Mouse (Mus musculus) erythroblast, embryonic 14.5 days (primary cell): ENCODE data around the gene Capn5.

Experiments
- GATA1 ChIP-seq: IDR thresholded peaks from 2 replicates; pipeline ENCODE4 v1.6.1; 2012; ENCODE audit warnings: low read length, inconsistent platforms, mixed read lengths
- TAL1 ChIP-seq: IDR thresholded peaks from 3 replicates; pipeline ENCODE4 v1.6.1; 2012; ENCODE audit warnings: low read length, inconsistent platforms, mixed read lengths

DNA sequence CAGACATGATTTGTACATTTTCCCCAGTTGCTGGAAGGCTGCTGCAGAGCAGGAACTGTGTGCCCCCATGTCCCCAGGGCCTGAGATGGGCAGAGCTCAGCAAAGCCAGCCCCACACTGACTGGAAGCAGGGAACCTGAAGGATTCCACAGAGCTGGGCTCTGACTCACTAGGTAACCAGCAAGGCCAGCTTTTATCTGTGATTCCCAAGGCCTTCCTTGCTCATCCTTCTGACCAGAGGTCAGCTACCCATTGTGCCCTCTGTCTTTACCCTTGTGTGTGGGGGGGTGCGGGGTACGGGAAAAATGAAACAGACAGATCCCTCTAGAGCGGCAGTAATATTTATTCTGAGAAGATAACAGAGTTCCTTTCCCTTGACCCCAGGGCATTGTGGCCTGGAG lies 56.8 kb downstream of the Capn5 start:
- no peak for TF ChIP-seq GATA1
- no peak for TF ChIP-seq TAL1
